Mouse (Mus musculus) neutrophil, adult 59 days (primary cell): ENCODE results near the gene Capzb. TPM values are rescaled to one million over a fixed set of nuclear protein-coding genes. Genes with fewer than 3 reads are reported as not detected.

Source experiments
- total RNA-seq, 2 experiments: library from RNA; stranded (reverse); gene quantifications; 1 replicate in 1 of 2; 2 replicates in 1 of 2; pipeline ENCODE4 v1.2.4; 2023

Gene Capzb
- 100 to 1,000 TPM; 540 to 564 TPM for total RNA-seq

DNA sequence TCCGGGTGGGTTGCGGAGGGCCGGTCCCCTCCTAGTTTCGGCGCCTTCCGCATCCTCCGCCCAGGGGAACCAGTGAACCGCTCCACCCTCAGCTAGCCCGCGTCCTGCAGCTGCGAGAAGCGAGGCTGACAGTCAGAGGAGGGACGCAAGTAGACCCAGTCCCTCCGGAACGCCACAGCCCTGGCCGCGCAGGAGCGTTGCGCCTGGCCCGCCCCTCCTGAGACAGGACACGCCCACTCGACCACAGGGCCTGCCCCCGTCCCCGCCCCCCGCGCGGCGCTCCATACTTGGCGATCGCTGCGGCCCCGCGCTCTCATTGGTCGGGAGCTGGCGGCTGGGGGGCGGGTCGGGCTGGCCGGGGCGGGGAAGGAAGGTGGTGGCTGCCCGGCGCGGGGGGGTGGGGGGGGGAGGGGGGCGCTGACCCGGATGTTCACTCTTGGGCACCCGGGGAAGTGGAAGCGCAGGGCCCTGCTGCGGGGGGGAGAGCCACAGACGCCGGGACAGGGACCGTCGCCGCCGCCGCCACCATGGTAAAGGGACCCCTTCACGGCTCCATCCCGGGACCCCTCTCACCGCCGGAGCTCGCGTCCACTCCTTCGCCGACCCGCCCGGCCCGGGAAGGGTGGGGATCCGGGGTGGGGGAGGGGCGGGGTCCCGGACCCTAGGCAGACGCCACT is at the start of gene Capzb:
Capzb (plus strand) TSS at position 401 of the 677 bp plus-strand sequence.

GRCm38 (mm10) chr4:139310171-139310898 is 117.6 kb downstream of the Capzb start, which contains the start of the genes Pqlc2 and Akr7a5:
TSS of gene Pqlc2 (minus strand) at chr4:139310708.
TSS of gene Akr7a5 (plus strand) at chr4:139310744.

Other genes starting within 250 kb of the Capzb start
- not detected for gene Rnf186, start 225.8 kb upstream of the Capzb start, total RNA-seq
- 10 to 100 TPM; 11.5 to 13.3 TPM for gene Tmco4, start 220.0 kb upstream of the Capzb start, total RNA-seq
- not detected for gene Htr6, start 117.3 kb upstream of the Capzb start, total RNA-seq
- gene Nbl1, start 99.9 kb upstream of the Capzb start, total RNA-seq, result under 1 TPM in 1 of 2 experiments, not detected in 1; 0.31 TPM
- gene Minos1, start 61.8 kb upstream of the Capzb start, total RNA-seq, result 100 to 1,000 TPM in 1 of 2 experiments, 10 to 100 TPM in 1; 99.5 to 120 TPM
- gene Pqlc2, start 117.8 kb downstream of the Capzb start, total RNA-seq, result 1 to 10 TPM; 4.8 to 7.8 TPM
- gene Akr7a5, start 117.8 kb downstream of the Capzb start, total RNA-seq, result 1 to 10 TPM; 3.5 to 5.9 TPM
- 10 to 100 TPM; 33.6 to 35.1 TPM for gene Mrto4, start 159.7 kb downstream of the Capzb start, total RNA-seq
- gene Emc1, start 159.7 kb downstream of the Capzb start, total RNA-seq, result 10 to 100 TPM; 21.2 to 21.5 TPM
- 100 to 1,000 TPM; 147 to 151 TPM for gene Ubr4, start 159.7 kb downstream of the Capzb start, total RNA-seq